Mouse (Mus musculus): ENCODE data around the gene Cmas.

DNA sequence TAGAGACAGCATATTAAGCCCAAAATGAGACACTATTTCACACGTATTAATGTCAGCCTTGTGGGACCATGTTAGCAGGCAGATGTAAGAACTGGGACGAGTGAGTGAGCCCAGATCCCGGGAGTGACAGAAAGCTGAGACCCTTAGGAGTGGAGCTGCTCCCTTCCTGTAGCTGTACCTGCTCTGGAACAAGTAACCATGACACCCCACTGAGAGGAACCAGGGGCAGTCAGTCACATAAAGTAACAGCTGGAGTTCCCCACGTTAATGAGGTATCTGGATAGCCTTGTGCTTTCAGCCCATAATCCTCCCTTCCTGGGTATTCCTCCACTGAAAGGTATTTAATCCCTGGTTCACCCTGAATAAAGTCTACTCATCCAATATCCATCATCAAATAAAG, 13.3 kb upstream of the Cmas start:
- TF ChIP-seq POLR2A (IDR thresholded peaks at IDR 0.05; ENCODE audit: low read depth, low read length) (no peak), CTCF (IDR thresholded peaks at IDR 0.05; ENCODE audit: extremely low read depth, insufficient read length, insufficient replicate concordance, low read depth, low read length) (no peak)

All from small intestine, adult 2 months (tissue).